Mouse (Mus musculus): ENCODE measurements at regions not wholly inside any gene's neighbourhood (a gene's known extent, or its start where the extent isn't known, plus 50 kb on each side); places are given as distances from the start of the nearest gene placed in this dataset.

DNA sequence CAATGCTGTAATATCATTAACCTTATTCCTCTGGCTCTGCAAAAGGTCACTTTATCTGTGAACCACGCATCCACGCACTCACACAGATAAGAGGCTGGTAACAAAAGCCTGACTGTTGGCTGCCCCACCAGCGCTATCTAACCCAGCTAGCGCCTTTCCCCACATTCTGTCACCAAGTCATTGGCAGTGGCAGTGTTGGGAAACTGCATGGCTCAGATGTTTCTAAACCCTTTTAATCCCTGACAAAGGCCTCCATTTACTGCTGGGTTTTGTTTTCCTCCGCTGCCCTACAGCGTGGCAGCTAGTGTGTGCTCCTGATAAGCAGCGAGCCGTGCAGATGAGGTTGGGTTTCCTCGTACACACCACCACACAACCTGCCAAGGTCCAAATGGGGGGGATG, 55.7 kb downstream of the Id4 start:
- DNase-seq (ENCODE audit: low read depth, low spot score) = no peak
- Histone ChIP-seq H3K27ac (ENCODE audit: control insufficient read depth, low read depth, low read length) (no peak overlapping the region), H3K9ac (ENCODE audit: control insufficient read depth, low read depth, low read length, poor library complexity, severe bottlenecking) (no peak overlapping the region), H3K79me2 (ENCODE audit: control insufficient read depth, insufficient read depth, low read length, poor library complexity) (no peaks in the 10 kb centered on the region), H3K36me3 (ENCODE audit: control insufficient read depth in 1 of 2, insufficient read depth in 2 of 2, low read length in 2 of 2) (no peaks in the 10 kb centered on the region), H3K9me3 (replicated peaks; ENCODE audit: insufficient read depth, low read length) (no peaks in the 10 kb centered on the region), H3K4me3 (ENCODE audit: control insufficient read depth in 1 of 2, insufficient read depth in 1 of 2, low read depth in 2 of 2, low read length in 2 of 2) (no peak overlapping the region), H3K27me3 (ENCODE audit: control insufficient read depth in 1 of 2, insufficient read depth in 2 of 2, low read length in 2 of 2) (no peaks in the 10 kb centered on the region), H3K4me1 (ENCODE audit: control insufficient read depth in 1 of 2, insufficient read depth in 2 of 2, low read length in 2 of 2) (no peaks in the 10 kb centered on the region)
- TF ChIP-seq MAZ (IDR thresholded peaks at IDR 0.05; ENCODE audit: low read depth, low read length) = no peak
- TF ChIP-seq KAT2A (conservative IDR thresholded peaks at IDR 0.05; ENCODE audit: low read depth, low read length) = no peak
- no peak for TF ChIP-seq ZNF384 (IDR thresholded peaks at IDR 0.05; ENCODE audit: low read depth, low read length)
- TF ChIP-seq ZMIZ1 (IDR thresholded peaks at IDR 0.05; ENCODE audit: low read depth, low read length) = no peak
- TF ChIP-seq TCF12 (IDR thresholded peaks at IDR 0.05; ENCODE audit: low read depth, low read length) = no peak
- no peak for TF ChIP-seq JUND (IDR thresholded peaks at IDR 0.05; ENCODE audit: low read depth, low read length)
- TF ChIP-seq MXI1 (IDR thresholded peaks at IDR 0.05; ENCODE audit: low read depth, low read length) = no peak
- TF ChIP-seq TBP (IDR thresholded peaks at IDR 0.05; ENCODE audit: low read depth, low read length) = no peak
- TF ChIP-seq SMC3 (IDR thresholded peaks at IDR 0.05; ENCODE audit: low read depth, low read length) = no peak
- TF ChIP-seq MEF2A (IDR thresholded peaks at IDR 0.05; ENCODE audit: extremely low read depth, insufficient replicate concordance, low read depth, low read length, poor library complexity, severe bottlenecking) = no peak
- TF ChIP-seq POLR2AphosphoS5 (IDR thresholded peaks at IDR 0.05; ENCODE audit: borderline replicate concordance, low read depth, low read length) = no peak
- TF ChIP-seq MAX (IDR thresholded peaks at IDR 0.05; ENCODE audit: low read length) = no peak
- TF ChIP-seq ETS1 (IDR thresholded peaks at IDR 0.05; ENCODE audit: low read depth, low read length) = no peak
- TF ChIP-seq RAD21 (IDR thresholded peaks at IDR 0.05; ENCODE audit: low read depth, low read length) = no peak
- no peak for TF ChIP-seq MYC (IDR thresholded peaks at IDR 0.05; ENCODE audit: low read depth, low read length)
- TF ChIP-seq UBTF (IDR thresholded peaks at IDR 0.05; ENCODE audit: borderline replicate concordance, insufficient read depth, low read depth, low read length) = no peak

DNA sequence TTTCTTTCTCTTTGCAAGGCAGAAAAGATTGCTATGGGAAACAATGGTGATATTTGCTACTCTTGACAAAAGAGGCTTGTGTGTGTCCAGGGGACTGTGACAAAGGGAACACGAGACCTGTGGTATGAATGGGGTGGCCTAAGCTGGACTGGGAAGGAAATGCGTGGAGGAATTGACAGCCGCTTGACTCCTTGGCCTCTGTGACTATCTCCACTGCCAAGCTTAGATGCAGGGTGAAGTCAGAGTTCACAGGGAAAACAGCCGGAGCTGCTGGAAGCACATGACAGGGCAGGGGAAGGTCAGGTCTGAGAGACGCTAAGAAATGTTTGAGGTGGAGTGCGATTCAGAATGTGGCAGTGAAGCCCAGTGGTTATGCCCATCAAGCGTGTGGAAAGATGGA, 56.4 kb downstream of the Id4 start:
- no peaks in the 10 kb centered on the region for H3K9me3 ChIP-seq (replicated peaks; ENCODE audit: insufficient read depth, low read length)
- H3K27ac ChIP-seq (ENCODE audit: control insufficient read depth, low read depth, low read length) = no peak overlapping the region
- H3K4me3 ChIP-seq (ENCODE audit: control insufficient read depth in 1 of 2, insufficient read depth in 1 of 2, low read depth in 2 of 2, low read length in 2 of 2) = no peak overlapping the region
- no peaks in the 10 kb centered on the region for H3K79me2 ChIP-seq (ENCODE audit: control insufficient read depth, insufficient read depth, low read length, poor library complexity)
- TF ChIP-seq POLR2AphosphoS5 (IDR thresholded peaks at IDR 0.05; ENCODE audit: borderline replicate concordance, low read depth, low read length) = no peak
- TF ChIP-seq MXI1 (IDR thresholded peaks at IDR 0.05; ENCODE audit: low read depth, low read length) = no peak
- TF ChIP-seq TCF12 (IDR thresholded peaks at IDR 0.05; ENCODE audit: low read depth, low read length) = no peak
- TF ChIP-seq CHD2 (IDR thresholded peaks at IDR 0.05; ENCODE audit: low read length) = no peak
- TF ChIP-seq ZMIZ1 (IDR thresholded peaks at IDR 0.05; ENCODE audit: low read depth, low read length) = no peak
- TF ChIP-seq ZKSCAN1 (IDR thresholded peaks at IDR 0.05; ENCODE audit: low read depth, low read length) = no peak
- no peak for TF ChIP-seq JUND (IDR thresholded peaks at IDR 0.05; ENCODE audit: low read depth, low read length)
- no peak for TF ChIP-seq SMC3 (IDR thresholded peaks at IDR 0.05; ENCODE audit: low read depth, low read length)
- TF ChIP-seq CHD1 (IDR thresholded peaks at IDR 0.05; ENCODE audit: low read depth, low read length) = no peak
- no peak for TF ChIP-seq NELFE (IDR thresholded peaks at IDR 0.05; ENCODE audit: low read depth, low read length)
- no peak for TF ChIP-seq POLR2AphosphoS2 (IDR thresholded peaks at IDR 0.05; ENCODE audit: low read length)
- TF ChIP-seq ZNF384 (IDR thresholded peaks at IDR 0.05; ENCODE audit: low read depth, low read length) = no peak
- TF ChIP-seq CTCF (IDR thresholded peaks at IDR 0.05 in 2 of 3, conservative IDR thresholded peaks at IDR 0.05 in 1 of 3; ENCODE audit: control insufficient read depth in 1 of 3, insufficient read depth in 1 of 3, low read depth in 2 of 3, low read length in 3 of 3, poor library complexity in 1 of 3, severe bottlenecking in 1 of 3) = no peak
- TF ChIP-seq MAFK (IDR thresholded peaks at IDR 0.05; ENCODE audit: borderline replicate concordance, low read depth, low read length) = no peak
- TF ChIP-seq POLR2A (IDR thresholded peaks at IDR 0.05; ENCODE audit: control insufficient read depth in 1 of 2, insufficient read depth in 1 of 2, low read depth in 1 of 2, low read length in 2 of 2, poor library complexity in 1 of 2) = no peak
- TF ChIP-seq USF2 (IDR thresholded peaks at IDR 0.05; ENCODE audit: borderline replicate concordance in 1 of 2, insufficient read depth in 1 of 2, low read depth in 1 of 2, low read length in 2 of 2) = no peak
- no peak for TF ChIP-seq HCFC1 (IDR thresholded peaks at IDR 0.05; ENCODE audit: low read depth, low read length)
- H3K27me3 ChIP-seq (ENCODE audit: control insufficient read depth in 1 of 2, insufficient read depth in 2 of 2, low read length in 2 of 2) = no peaks in the 10 kb centered on the region
- no peaks in the 10 kb centered on the region for H3K36me3 ChIP-seq (ENCODE audit: control insufficient read depth in 1 of 2, insufficient read depth in 2 of 2, low read length in 2 of 2)
- no peaks in the 10 kb centered on the region for H3K4me1 ChIP-seq (ENCODE audit: control insufficient read depth in 1 of 2, insufficient read depth in 2 of 2, low read length in 2 of 2)
- no peak overlapping the region for H3K9ac ChIP-seq (ENCODE audit: control insufficient read depth, low read depth, low read length, poor library complexity, severe bottlenecking)
- DNase-seq (ENCODE audit: low read depth, low spot score) = no peak

Data from MEL (cell line).